ENCODE assay signal across 8 mouse cellular contexts in the genomic region with DNA sequence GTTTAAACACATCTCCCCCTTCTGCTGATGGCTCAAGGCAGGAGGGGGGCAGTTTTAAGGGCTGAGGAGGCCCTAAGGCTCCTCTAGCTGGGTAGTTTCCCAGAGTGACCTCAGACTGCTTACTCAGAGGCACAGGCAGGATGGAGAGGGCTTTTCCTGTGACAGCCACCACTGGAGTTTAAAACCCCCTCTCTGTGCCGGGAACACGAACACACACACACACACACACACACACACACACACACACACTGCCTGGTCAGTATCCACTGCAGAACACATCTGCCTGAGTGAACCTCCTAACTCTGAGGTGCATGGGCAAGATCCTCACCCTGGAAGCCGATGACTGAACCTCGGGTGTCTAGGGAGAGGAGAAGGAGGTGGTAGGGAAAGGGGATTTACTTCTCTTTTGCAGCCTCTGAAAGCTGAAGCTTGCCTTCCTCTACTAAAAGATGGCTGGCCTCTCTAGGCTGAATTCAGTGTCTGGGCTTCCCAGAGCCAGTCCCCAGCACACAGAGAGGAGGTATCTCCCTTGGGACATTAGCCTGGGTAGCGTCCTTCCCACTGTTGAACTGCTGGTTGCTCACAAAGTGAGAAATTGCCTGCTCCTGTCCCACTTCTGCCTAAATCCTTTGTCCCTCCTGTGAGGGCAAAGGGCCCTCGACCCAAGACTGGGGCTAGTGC.
DNase-seq lines count a peak whose midpoint lies in the region; ATAC-seq and TF ChIP-seq lines count a peak whose summit lies in the region.

No protein-coding gene starts in this region.

- H3K36me3 ChIP-seq in heart, embryonic 16.5 days (ENCODE audit: control insufficient read depth, insufficient read depth): no peaks in the 10 kb centered on the region
- no peaks in the 10 kb centered on the region for H3K36me3 ChIP-seq in heart, adult 2 months (ENCODE audit: control insufficient read depth, insufficient read depth, low read length)
- no peaks in the 10 kb centered on the region for H3K36me3 ChIP-seq in forebrain, embryonic 14.5 days (ENCODE audit: control insufficient read depth, insufficient read depth, low read length)
- H3K36me3 ChIP-seq in midbrain, embryonic 10.5 days: no peaks in the 10 kb centered on the region

- no peaks in the 10 kb centered on the region for H3K9me3 ChIP-seq in heart, embryonic 16.5 days (replicated peaks; ENCODE audit: control insufficient read depth, low read length)
- H3K9me3 ChIP-seq in forebrain, embryonic 14.5 days (replicated peaks; ENCODE audit: control insufficient read depth, low read length): no peaks in the 10 kb centered on the region
- H3K9me3 ChIP-seq in midbrain, embryonic 10.5 days (replicated peaks): no peaks in the 10 kb centered on the region

- H3K4me1 ChIP-seq in heart, embryonic 16.5 days (ENCODE audit: control insufficient read depth, insufficient read depth, low read length): peaks cover 7% of the 10 kb centered on the region; the same call in 1 of the 2 replicates
- no peaks in the 10 kb centered on the region for H3K4me1 ChIP-seq in heart, adult 2 months (ENCODE audit: control insufficient read depth, insufficient read depth, low read length)
- no peaks in the 10 kb centered on the region for H3K4me1 ChIP-seq in forebrain, embryonic 14.5 days (ENCODE audit: control insufficient read depth, insufficient read depth, low read length)
- H3K4me1 ChIP-seq in midbrain, embryonic 10.5 days: peaks cover 22% of the 10 kb centered on the region

- peak overlapping the region; percentile 37 for H3K4me3 ChIP-seq in heart, embryonic 16.5 days (ENCODE audit: low read length)
- no peak overlapping the region for H3K4me3 ChIP-seq in heart, adult 2 months
- peak overlapping the region; percentile 45 for H3K4me3 ChIP-seq in forebrain, embryonic 14.5 days (ENCODE audit: low read depth, low read length)
- H3K4me3 ChIP-seq in midbrain, embryonic 10.5 days: peak overlapping the region; percentile 65

- TF ChIP-seq EP300 in heart, adult 2 months (IDR thresholded peaks at IDR 0.05; ENCODE audit: insufficient read depth, low read depth, low read length): no peak

- H3K4me2 ChIP-seq in heart, embryonic 16.5 days (ENCODE audit: low read depth, low read length): peak overlapping the region; percentile 54
- H3K4me2 ChIP-seq in forebrain, embryonic 14.5 days (ENCODE audit: low read length): peak overlapping the region; percentile 79

- TF ChIP-seq CTCF in heart, adult 2 months (IDR thresholded peaks at IDR 0.05): no peak

- TF ChIP-seq POLR2A in heart, adult 2 months (IDR thresholded peaks at IDR 0.05; ENCODE audit: insufficient read depth, low read depth, low read length): no peak

- intact Hi-C loops in heart, adult 2 months (cut with DNase I): no loop called here

- H3K9ac ChIP-seq in heart, embryonic 16.5 days (ENCODE audit: low read length): no peak overlapping the region
- H3K9ac ChIP-seq in heart, adult 2 months (ENCODE audit: low read depth, low read length): no peak overlapping the region
- peak overlapping the region; percentile 81 for H3K9ac ChIP-seq in forebrain, embryonic 14.5 days (ENCODE audit: low read length)

- ATAC-seq in heart, embryonic 16.5 days (replicated peaks; ENCODE audit: extremely low read depth, insufficient read depth, low FRiP score): no peak
- ATAC-seq in forebrain, embryonic 14.5 days: peak; percentile 10; the same call in 1 of the 2 replicates

- no peak for DNase-seq in heart, adult 2 months
- peak; percentile 65 for DNase-seq in NIH3T3 (ENCODE audit: low read depth)
- peak; percentile 19 for DNase-seq in forebrain, embryonic 14.5 days (ENCODE audit: low spot score)
- DNase-seq in midbrain, embryonic 10.5 days (ENCODE audit: low spot score): no peak
- DNase-seq in frontal cortex, postnatal 10 days (ENCODE audit: low spot score in 2 of 2): no peak
- no peak for DNase-seq in thymus, adult 18-20 months
- DNase-seq in thymus, postnatal 4 days: no peak

- WGBS in heart, embryonic 16.5 days: 38% methylated on average over 6 of the region's 6 CpGs
- 37% methylated on average over 6 of the region's 6 CpGs for WGBS in heart, adult 2 months
- 26% methylated on average over 6 of the region's 6 CpGs for WGBS in forebrain, embryonic 14.5 days
- 38% methylated on average over 6 of the region's 6 CpGs for WGBS in midbrain, embryonic 10.5 days

- peaks cover 41% of the 10 kb centered on the region for H3K27me3 ChIP-seq in heart, embryonic 16.5 days (ENCODE audit: control insufficient read depth, insufficient read depth, low read length)
- H3K27me3 ChIP-seq in heart, adult 2 months (ENCODE audit: control insufficient read depth, insufficient read depth, low read length): peaks cover 5% of the 10 kb centered on the region; the same call in 1 of the 2 replicates
- peaks cover 24% of the 10 kb centered on the region for H3K27me3 ChIP-seq in forebrain, embryonic 14.5 days (replicated peaks; ENCODE audit: control insufficient read depth, insufficient read depth, low read length)
- H3K27me3 ChIP-seq in midbrain, embryonic 10.5 days (ENCODE audit: low read depth, poor library complexity, severe bottlenecking): peaks cover 47% of the 10 kb centered on the region

- H3K27ac ChIP-seq in heart, embryonic 16.5 days (ENCODE audit: low read length): no peak overlapping the region
- no peak overlapping the region for H3K27ac ChIP-seq in heart, adult 2 months
- H3K27ac ChIP-seq in forebrain, embryonic 14.5 days (ENCODE audit: low read depth, low read length): peak overlapping the region; percentile 50
- peak overlapping the region; percentile 78 for H3K27ac ChIP-seq in midbrain, embryonic 10.5 days (replicated peaks)

- no peaks in the 10 kb centered on the region; the same call in 1 of the 2 replicates for H3K79me2 ChIP-seq in heart, adult 2 months (replicated peaks; ENCODE audit: control insufficient read depth, insufficient read depth, low read length)

Comparison
In these comparisons a context has a peak if more than half of its experiments do, and no peak if none do; other contexts are left out.
1. H3K27ac ChIP-seq: peak in forebrain, embryonic 14.5 days (single experiment) and midbrain, embryonic 10.5 days (single experiment); none in heart, embryonic 16.5 days (single experiment) and heart, adult 2 months (single experiment).
2. DNase-seq: peak in NIH3T3 (single experiment) and forebrain, embryonic 14.5 days (single experiment); none in heart, adult 2 months (0 of 2), midbrain, embryonic 10.5 days (single experiment), frontal cortex, postnatal 10 days (0 of 2), thymus, adult 18-20 months (0 of 2) and thymus, postnatal 4 days (single experiment).